Mouse (Mus musculus) testis, postnatal 14 days (tissue): ENCODE results near the gene Lgals1.

Source experiments
- DNase-seq: peaks from one replicate; pipeline ENCODE4 v3.0.0; 2021; ENCODE audit warnings: low spot score

Gene Lgals1

GRCm38 (mm10) chr15:78937963-78938362 is 11.4 kb downstream of the Lgals1 start:
- no peak for DNase-seq

GRCm38 (mm10) chr15:78940325-78940724 is 13.8 kb downstream of the Lgals1 start:
- no peak for DNase-seq

GRCm38 (mm10) chr15:78942663-78943062 is 16.1 kb downstream of the Lgals1 start:
- peak; percentile 50 for DNase-seq

- no peak for DNase-seq
Observed at GRCm38 (mm10) chr15:78946232-78946631, 19.7 kb downstream of the Lgals1 start.

GRCm38 (mm10) chr15:78947657-78948056 is 21.1 kb downstream of the Lgals1 start, which contains the start of gene Triobp:
TSS of gene Triobp (plus strand) at chr15:78947724.
- peak; percentile 91 for DNase-seq

GRCm38 (mm10) chr15:78948152-78948725 is 21.7 kb downstream of the Lgals1 start:
- DNase-seq = no peak

GRCm38 (mm10) chr15:78948883-78949282 is 22.4 kb downstream of the Lgals1 start:
- no peak for DNase-seq

- no peak for DNase-seq
Observed at GRCm38 (mm10) chr15:78955663-78956062, 29.1 kb downstream of the Lgals1 start.

GRCm38 (mm10) chr15:78956351-78956750 is 29.8 kb downstream of the Lgals1 start:
- no peak for DNase-seq

GRCm38 (mm10) chr15:78957021-78957420 is 30.5 kb downstream of the Lgals1 start:
- DNase-seq = no peak

- DNase-seq = no peak
Observed at GRCm38 (mm10) chr15:78959537-78959936, 33.0 kb downstream of the Lgals1 start.

GRCm38 (mm10) chr15:78960088-78960487 is 33.6 kb downstream of the Lgals1 start:
- DNase-seq = no peak

GRCm38 (mm10) chr15:78962885-78963284 is 36.4 kb downstream of the Lgals1 start:
- no peak for DNase-seq

GRCm38 (mm10) chr15:78971626-78972025 is 45.1 kb downstream of the Lgals1 start:
- no peak for DNase-seq

- DNase-seq = no peak
Observed at GRCm38 (mm10) chr15:78973950-78974349, 47.4 kb downstream of the Lgals1 start.

GRCm38 (mm10) chr15:78977676-78978159 is 51.2 kb downstream of the Lgals1 start:
- no peak for DNase-seq

GRCm38 (mm10) chr15:78978875-78979274 is 52.4 kb downstream of the Lgals1 start:
- DNase-seq = peak; percentile 70
